Mouse (Mus musculus): ENCODE results near the gene Gm20388.

GRCm38 (mm10) chr8:123421325-123421724 is 3510.7 kb downstream of the Gm20388 start:
- TF ChIP-seq CTCF (IDR thresholded peaks at IDR 0.05; ENCODE audit: borderline replicate concordance, insufficient read depth, low read depth, low read length) (no peak), POLR2A (IDR thresholded peaks at IDR 0.05; ENCODE audit: borderline replicate concordance, insufficient read depth, low read length) (no peak)
